Comparison of ENCODE assay signal across 14 mouse cellular contexts in genomic region chr12:104796635-104797378, GRCm38 (mm10). TPM values are rescaled to one million over a fixed set of nuclear protein-coding genes. Genes with fewer than 3 reads are reported as not detected.
DNase-seq lines count a peak whose midpoint lies in the region; TF ChIP-seq lines count a peak whose summit lies in the region.
"Had no signal": no experiment of that assay in that cellular context is flagged by ENCODE, and none has a peak within 500 bp of the region (broad histone marks: within the 10 kb centered on the region; RNA-seq: fewer than 3 reads in every experiment).

No protein-coding gene starts in this region.

- H3K27ac ChIP-seq in layer of hippocampus, adult 2 months = no peak overlapping the region
- H3K27ac ChIP-seq: embryonic facial prominence, embryonic 12.5 days; limb, embryonic 13.5 days; midbrain, embryonic 15.5 days had no signal

- no peak overlapping the region for H3K4me3 ChIP-seq in layer of hippocampus, adult 2 months
- H3K4me3 ChIP-seq: embryonic facial prominence, embryonic 12.5 days; limb, embryonic 13.5 days; midbrain, embryonic 15.5 days had no signal

- DNase-seq in layer of hippocampus, adult 2 months (ENCODE audit: low spot score in 2 of 2) = no peak
- DNase-seq in layer of hippocampus, postnatal 14 days (ENCODE audit: low spot score in 2 of 2) = no peak
- peak; percentile 20 for DNase-seq in thymus, postnatal 4 days
- no peak for DNase-seq in thymus, postnatal 36 days
- DNase-seq in ZHBTc4 (ENCODE audit: low read depth, low spot score) (peak; percentile 60), adipocyte (ENCODE audit: low spot score) (no peak)
- DNase-seq in Muller cell, postnatal 12 days (ENCODE audit: inconsistent ontology term) = no peak
- DNase-seq: adrenal gland, adult 2 months; cerebellum, adult 2 months; heart, adult 18-20 months; kidney, postnatal 10 days had no signal

- peak; percentile 68 for TF ChIP-seq CTCF in layer of hippocampus, adult 2 months (conservative IDR thresholded peaks at IDR 0.05)

RNA-seq across cellular contexts. Expression of gene Dicer1, which starts 45.1 kb away (rescaled TPM):
- 10 to 100 TPM; 43.7 to 47.1 TPM for total RNA-seq in layer of hippocampus, adult 2 months (2021)
- total RNA-seq in layer of hippocampus, postnatal 14 days (2021) = 10 to 100 TPM; 54.1 to 61.0 TPM

Comparison
In these comparisons a context has a peak if more than half of its experiments do, and no peak if none do; other contexts are left out.
1. DNase-seq: peak in thymus, postnatal 4 days (single experiment) and ZHBTc4 (single experiment); none in layer of hippocampus, adult 2 months (0 of 2), layer of hippocampus, postnatal 14 days (0 of 2), thymus, postnatal 36 days (0 of 2), adipocyte (single experiment) and Muller cell, postnatal 12 days (single experiment).